Mouse (Mus musculus) C2C12 (cell line): Measurements from ENCODE around the gene Cebpb. TPM values are rescaled to one million over a fixed set of nuclear protein-coding genes. Genes with fewer than 3 reads are reported as not detected.

ENCODE experiments used
- H3K27me3 ChIP-seq: one replicate; pipeline ENCODE4 v1.6.1; 2011; ENCODE audit not compliant: control insufficient read depth, insufficient read depth, insufficient read length
- H3K36me3 ChIP-seq: one replicate; pipeline ENCODE4 v1.6.1; 2011; ENCODE audit not compliant: control insufficient read depth, insufficient read depth
- H3K4me3 ChIP-seq: one replicate; pipeline ENCODE4 v1.5.1; 2011; ENCODE audit warnings: mild to moderate bottlenecking, control low read depth; ENCODE audit not compliant: poor library complexity, insufficient read depth, severe bottlenecking
- H3K79me2 ChIP-seq: one replicate; pipeline ENCODE4 v1.6.1; 2011; ENCODE audit not compliant: control insufficient read depth, insufficient read depth
- H3K79me3 ChIP-seq: one replicate; pipeline ENCODE4 v1.6.1; 2011; ENCODE audit warnings: low read depth, control low read depth
- H3ac ChIP-seq: one replicate; pipeline ENCODE3; 2011; ENCODE audit warnings: low read depth; ENCODE audit not compliant: control insufficient read depth, insufficient read length
- CEBPB ChIP-seq: IDR thresholded peaks from one replicate; pipeline ENCODE4 v1.6.1; 2011; ENCODE audit warnings: low read depth, mild to moderate bottlenecking, control low read depth, moderate library complexity
- CTCF ChIP-seq: IDR thresholded peaks from one replicate; pipeline ENCODE4 v1.5.1; 2011; ENCODE audit not compliant: control insufficient read depth, insufficient read depth, insufficient read length
- FOSL1 ChIP-seq: IDR thresholded peaks from one replicate; pipeline ENCODE4 v1.8.0; 2011; ENCODE audit warnings: mild to moderate bottlenecking, low read length; ENCODE audit not compliant: poor library complexity, insufficient read depth, severe bottlenecking
- MAX ChIP-seq: IDR thresholded peaks from one replicate; pipeline ENCODE4 v1.6.1; 2011; ENCODE audit warnings: mild to moderate bottlenecking, control low read depth
- MYOD1 ChIP-seq: IDR thresholded peaks from one replicate; pipeline ENCODE4 v1.6.1; 2011; ENCODE audit warnings: low read depth; ENCODE audit not compliant: control insufficient read depth, insufficient read length
- MYOG ChIP-seq: IDR thresholded peaks from one replicate; pipeline ENCODE4 v1.6.1; 2011; ENCODE audit not compliant: control insufficient read depth, insufficient read length; ENCODE audit errors: extremely low read depth
- USF1 ChIP-seq: IDR thresholded peaks from one replicate; pipeline ENCODE4 v1.6.1; 2011; ENCODE audit warnings: low read depth, mild to moderate bottlenecking, control low read depth, moderate library complexity
- polyA plus RNA-seq: library from polyadenylated mRNA; unstranded; fragments of >200 nt; fragmentation: generic; extraction: Trizol; gene quantifications from one replicate; pipeline ENCODE4 v1.2.1, GENCODE M21; 2012; ENCODE audit warnings: missing spikeins

Gene Cebpb
- polyA plus RNA-seq, 1 experiment, result 23.8 TPM

GRCm38 (mm10) chr2:167683721-167684120 is 5.0 kb upstream of the Cebpb start:
- H3K36me3 ChIP-seq, result no peaks in the 10 kb centered on the region
- H3ac ChIP-seq, result no peak overlapping the region
- no peak for TF ChIP-seq CTCF
- no peak for TF ChIP-seq USF1
- TF ChIP-seq CEBPB, result no peak
- TF ChIP-seq MAX, result no peak
- no peak for TF ChIP-seq MYOG
- TF ChIP-seq MYOD1, result no peak
- TF ChIP-seq FOSL1, result no peak
- H3K27me3 ChIP-seq, result no peaks in the 10 kb centered on the region
- no peak overlapping the region for H3K4me3 ChIP-seq
- no peaks in the 10 kb centered on the region for H3K79me2 ChIP-seq
- H3K79me3 ChIP-seq, result no peaks in the 10 kb centered on the region

- no peaks in the 10 kb centered on the region for H3K36me3 ChIP-seq
- TF ChIP-seq CTCF (peak; percentile 87), MYOD1 (no peak)
- no peak overlapping the region for H3ac ChIP-seq
- H3K79me2 ChIP-seq, result peaks cover 11% of the 10 kb centered on the region
- H3K79me3 ChIP-seq, result peaks cover 3% of the 10 kb centered on the region
- H3K27me3 ChIP-seq, result no peaks in the 10 kb centered on the region
- no peak overlapping the region for H3K4me3 ChIP-seq
Observed at GRCm38 (mm10) chr2:167685137-167685536, 3.6 kb upstream of the Cebpb start.

- H3K27me3 ChIP-seq, result no peaks in the 10 kb centered on the region
- TF ChIP-seq MYOG (no peak), MAX (no peak), MYOD1 (no peak)
- H3K79me2 ChIP-seq, result peaks cover 19% of the 10 kb centered on the region
- peaks cover 11% of the 10 kb centered on the region for H3K79me3 ChIP-seq
- H3K36me3 ChIP-seq, result peaks cover 3% of the 10 kb centered on the region
- no peak overlapping the region for H3K4me3 ChIP-seq
- no peak overlapping the region for H3ac ChIP-seq
Observed at GRCm38 (mm10) chr2:167685865-167686264, 2.9 kb upstream of the Cebpb start.

- no peak for TF ChIP-seq FOSL1
- no peak for TF ChIP-seq MYOG
- TF ChIP-seq CTCF, result no peak
- TF ChIP-seq CEBPB, result no peak
- no peak for TF ChIP-seq USF1
- TF ChIP-seq MYOD1, result no peak
- no peak for TF ChIP-seq MAX
- Histone ChIP-seq H3K79me2 (peaks cover 26% of the 10 kb centered on the region), H3K4me3 (no peak overlapping the region), H3K27me3 (no peaks in the 10 kb centered on the region), H3ac (no peak overlapping the region), H3K79me3 (peaks cover 18% of the 10 kb centered on the region), H3K36me3 (peaks cover 10% of the 10 kb centered on the region)
Observed at GRCm38 (mm10) chr2:167686382-167687249, 2.1 kb upstream of the Cebpb start.

- TF ChIP-seq USF1, result no peak
- TF ChIP-seq MYOD1, result no peak
- no peak for TF ChIP-seq MYOG
- TF ChIP-seq CTCF, result no peak
- TF ChIP-seq FOSL1, result no peak
- no peak for TF ChIP-seq MAX
- no peak for TF ChIP-seq CEBPB
- peaks cover 24% of the 10 kb centered on the region for H3K79me3 ChIP-seq
- no peak overlapping the region for H3ac ChIP-seq
- H3K4me3 ChIP-seq, result no peak overlapping the region
- peaks cover 16% of the 10 kb centered on the region for H3K36me3 ChIP-seq
- H3K27me3 ChIP-seq, result no peaks in the 10 kb centered on the region
- H3K79me2 ChIP-seq, result peaks cover 32% of the 10 kb centered on the region
Observed at GRCm38 (mm10) chr2:167687250-167687586, 1.5 kb upstream of the Cebpb start.

- H3K4me3 ChIP-seq, result no peak overlapping the region
- peaks cover 29% of the 10 kb centered on the region for H3K79me3 ChIP-seq
- H3K27me3 ChIP-seq, result no peaks in the 10 kb centered on the region
- TF ChIP-seq MYOG (no peak), MAX (no peak), FOSL1 (no peak), CTCF (no peak), MYOD1 (no peak), CEBPB (no peak), USF1 (no peak)
- no peak overlapping the region for H3ac ChIP-seq
- peaks cover 20% of the 10 kb centered on the region for H3K36me3 ChIP-seq
- H3K79me2 ChIP-seq, result peaks cover 37% of the 10 kb centered on the region
Observed at GRCm38 (mm10) chr2:167687651-167688101, 1.0 kb upstream of the Cebpb start.
